In the genomic region with DNA sequence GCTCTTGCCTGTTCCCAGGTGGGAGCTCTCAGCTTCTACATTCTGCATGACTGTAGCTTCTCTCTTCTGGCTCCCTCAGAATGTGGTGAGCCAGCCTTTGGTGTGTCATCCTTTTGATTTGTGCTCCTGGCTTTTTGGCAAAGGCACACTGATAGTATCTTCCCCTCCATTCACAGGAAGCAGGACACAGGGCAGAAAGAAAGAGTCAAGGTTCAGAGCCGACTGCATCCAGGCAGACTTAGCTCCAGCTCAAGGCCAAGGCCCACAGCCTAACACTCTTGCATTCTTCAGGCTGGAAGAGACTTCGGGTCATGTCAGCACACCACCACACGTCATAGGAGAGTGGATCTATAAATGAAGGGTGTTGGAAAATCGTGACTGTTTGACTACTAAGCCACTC, we compare ENCODE assay signal across 7 mouse cellular contexts.
"Had no signal": no experiment of that assay in that cellular context is flagged by ENCODE, and none has a peak within 500 bp of the region (broad histone marks: within the 10 kb centered on the region; RNA-seq: fewer than 3 reads in every experiment).

No protein-coding gene starts in this region.

- DNase-seq: kidney, postnatal 14 days; layer of hippocampus, postnatal 36 days; liver, embryonic 13.5 days; liver, postnatal 0 days; lung, postnatal 14 days; right cerebral cortex, adult 18-20 months; thymus, postnatal 4 days had no signal
